14 mouse cellular contexts compared by ENCODE assay signal in genomic region chr17:42393086-42393485, GRCm38 (mm10).
"Had no signal": no experiment of that assay in that cellular context is flagged by ENCODE, and none has a peak within 500 bp of the region (broad histone marks: within the 10 kb centered on the region; RNA-seq: fewer than 3 reads in every experiment).

No protein-coding gene starts in this region.

- H3K27ac ChIP-seq: lung, embryonic 15.5 days; macrophage; midbrain, embryonic 13.5 days; midbrain, embryonic 15.5 days; neural tube, embryonic 12.5 days had no signal

- H3K4me3 ChIP-seq: lung, embryonic 15.5 days; megakaryocyte, embryonic 14.5 days; midbrain, embryonic 13.5 days; midbrain, embryonic 15.5 days; neural tube, embryonic 12.5 days had no signal

- DNase-seq: liver, postnatal 0 days; lung, adult 2 months; lung, postnatal 14 days; lung, postnatal 36 days; right cerebral cortex, postnatal 14 days; thymus, adult 2 months; thymus, postnatal 25 days; thymus, postnatal 4 days had no signal
